Mouse (Mus musculus): Measurements from ENCODE around the gene Commd8.

DNA sequence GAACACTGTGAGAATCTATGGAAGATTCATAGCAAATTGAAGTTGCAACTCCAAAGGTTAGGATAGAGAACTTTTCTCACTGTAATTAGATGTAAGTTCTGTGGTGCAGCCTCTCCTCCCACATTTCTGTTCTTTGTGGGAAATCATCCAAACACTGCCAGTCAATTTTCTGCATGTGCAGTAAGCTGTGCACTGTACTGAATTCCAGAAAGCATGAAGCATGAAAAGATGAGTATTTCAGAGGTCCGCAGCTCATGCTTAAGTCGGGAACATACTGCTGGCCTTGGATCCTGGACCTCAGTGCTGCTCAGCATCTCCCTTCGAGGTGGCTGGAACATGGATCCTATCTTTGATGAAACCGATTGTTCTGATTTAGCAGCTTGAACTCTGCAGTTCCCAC, 41.3 kb downstream of the Commd8 start:
- TF ChIP-seq CTCF (IDR thresholded peaks at IDR 0.05; ENCODE audit: low read depth) = no peak
- TF ChIP-seq EP300 (IDR thresholded peaks at IDR 0.05; ENCODE audit: low read depth) = no peak

Measured in liver, postnatal 0 days (tissue).